Mouse (Mus musculus) layer of hippocampus, adult 18-20 months (tissue): ENCODE data around the gene Pde11a. TPM values are rescaled to one million over a fixed set of nuclear protein-coding genes. Genes with fewer than 3 reads are reported as not detected.
A peak's percentile ranks its signal among the peaks of the same experiment; 100 is the strongest.

ENCODE experiments used
- DNase-seq, 2 experiments: peaks; one replicate each; pipeline ENCODE4 v3.0.0; 2022; ENCODE audit warnings: low spot score in 2 of 2
- total RNA-seq, 2 experiments: library from RNA; stranded (reverse); gene quantifications; 2 replicates each; pipeline ENCODE4 v1.2.3; 2021

Gene Pde11a
- total RNA-seq, 2 experiments from 2014 or later: 18.5 to 21.6 TPM

DNA sequence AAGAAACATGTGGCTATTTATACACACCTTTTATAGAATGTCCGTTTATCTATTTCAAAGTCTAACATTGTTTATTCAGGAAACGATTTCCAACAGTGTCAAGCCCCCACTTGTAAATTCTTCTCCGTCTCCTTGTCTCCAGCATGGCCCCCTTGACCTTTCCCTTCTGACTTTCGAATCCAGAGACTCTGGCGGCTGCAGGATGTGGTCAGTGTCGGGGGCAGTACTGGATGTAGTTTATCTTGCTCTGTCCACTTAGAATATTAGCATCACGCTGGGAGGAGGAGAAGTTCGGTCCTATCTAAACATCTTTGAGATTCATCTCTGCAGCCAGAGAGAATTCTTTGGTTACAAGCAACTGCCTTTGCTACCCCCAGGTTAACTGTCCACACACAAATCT is 240.2 kb downstream of the Pde11a start:
- DNase-seq: no peak

DNA sequence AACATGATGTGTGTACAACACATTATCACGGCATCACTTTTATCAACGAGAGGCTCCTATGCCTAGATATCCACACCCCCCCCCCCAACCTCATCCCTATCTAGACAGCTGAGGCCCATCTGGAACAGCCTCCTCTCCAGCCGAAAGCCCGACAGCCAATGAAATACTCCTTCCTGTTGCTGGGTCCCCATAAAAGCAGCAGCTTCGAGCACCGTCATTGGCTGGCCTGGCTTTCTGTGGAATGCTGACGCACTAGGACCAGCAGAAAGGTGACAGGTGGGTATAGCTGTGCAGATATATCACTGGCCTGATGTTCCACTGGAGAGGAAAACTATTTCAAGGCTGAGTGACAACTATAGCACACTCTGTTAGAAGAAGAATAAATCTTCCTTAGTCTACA is 240.7 kb downstream of the Pde11a start:
- DNase-seq: no peak

- no peak for DNase-seq
These were observed 241.3 kb downstream of the Pde11a start for GRCm38 (mm10) chr2:76097284-76097683.

DNA sequence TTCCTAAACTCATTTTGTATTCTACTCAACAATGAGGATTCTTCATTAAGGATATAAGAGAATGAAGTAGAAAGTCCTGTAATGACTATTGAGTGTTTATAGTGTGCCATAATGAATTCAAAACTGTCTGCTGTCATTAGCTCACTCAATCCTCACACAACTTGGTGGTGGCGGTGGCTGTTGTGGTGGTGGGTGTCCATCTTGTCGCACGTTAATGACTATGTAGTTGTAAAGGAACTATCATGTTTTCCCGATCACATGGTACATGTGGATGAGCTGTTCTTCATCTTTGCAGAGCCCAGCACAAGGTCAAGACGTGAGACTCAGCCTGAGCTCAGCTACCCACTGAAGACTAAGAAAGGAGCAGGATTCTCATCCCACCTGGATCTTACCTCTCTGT is 242.7 kb downstream of the Pde11a start:
- DNase-seq: no peak

- DNase-seq: no peak
These were observed 248.1 kb downstream of the Pde11a start for GRCm38 (mm10) chr2:76090506-76090905.

DNA sequence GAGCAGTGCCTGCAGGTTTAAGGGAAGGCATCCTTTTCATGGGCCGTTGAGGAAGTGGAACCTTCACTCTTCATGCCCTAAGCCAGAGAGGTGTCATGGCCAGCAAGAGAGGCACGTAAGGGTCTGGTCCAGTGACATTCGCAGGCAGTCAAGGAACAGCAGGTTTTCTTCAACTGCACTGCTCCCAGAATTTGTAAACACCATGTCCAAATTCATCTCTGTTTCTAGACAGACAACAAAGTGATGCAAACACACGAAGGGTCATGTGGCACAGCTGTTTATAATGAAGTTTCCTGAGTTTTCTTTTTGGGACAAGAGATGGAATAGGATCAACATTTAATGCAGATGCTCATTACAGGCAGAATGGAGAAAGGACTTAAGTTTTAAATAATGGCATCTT is 249.7 kb downstream of the Pde11a start:
- no peak for DNase-seq

DNA sequence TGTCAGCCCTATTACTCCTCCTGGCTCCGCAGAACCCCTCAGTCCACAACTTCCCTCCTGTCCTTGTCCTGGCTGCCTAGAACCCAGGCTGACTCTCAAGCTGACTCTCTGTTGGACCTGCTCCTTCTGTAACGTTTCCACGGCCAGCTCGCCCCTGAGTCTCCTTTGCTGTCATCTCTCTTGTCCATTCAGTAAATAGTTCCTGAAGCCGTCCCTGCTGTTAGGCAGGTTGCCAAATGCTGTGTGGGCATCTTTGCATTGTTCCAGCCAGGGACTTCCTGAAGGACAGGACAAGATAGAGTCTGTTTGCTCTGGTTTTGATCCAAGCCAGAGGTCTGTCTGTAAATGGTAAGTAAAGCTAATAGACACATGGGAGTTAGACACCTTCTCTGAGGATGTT is 250.2 kb downstream of the Pde11a start:
- no peak for DNase-seq

DNA sequence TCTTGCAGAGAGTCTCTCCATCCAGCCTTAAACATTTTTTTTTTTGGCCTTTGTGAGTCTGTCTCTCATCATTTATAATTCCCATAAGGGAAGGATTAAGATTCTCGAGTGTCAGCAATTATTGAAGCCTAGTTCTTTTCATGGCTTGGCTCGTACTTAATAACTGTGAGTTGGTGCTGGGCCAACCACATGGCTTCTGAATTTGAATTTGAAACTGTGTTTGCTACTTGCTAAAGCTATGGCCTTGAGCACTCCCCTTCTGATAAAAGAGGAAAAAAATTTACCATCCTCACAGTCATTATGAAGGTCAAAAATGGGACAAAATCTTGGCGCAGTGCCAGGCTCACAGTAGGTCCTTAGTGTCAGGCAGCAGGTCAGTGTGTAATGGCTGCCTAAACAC is 251.4 kb downstream of the Pde11a start:
- DNase-seq: peak in 1 of 2 experiments; percentile 21

GRCm38 (mm10) chr2:76084982-76085381 is 253.6 kb downstream of the Pde11a start:
- DNase-seq: no peak

DNA sequence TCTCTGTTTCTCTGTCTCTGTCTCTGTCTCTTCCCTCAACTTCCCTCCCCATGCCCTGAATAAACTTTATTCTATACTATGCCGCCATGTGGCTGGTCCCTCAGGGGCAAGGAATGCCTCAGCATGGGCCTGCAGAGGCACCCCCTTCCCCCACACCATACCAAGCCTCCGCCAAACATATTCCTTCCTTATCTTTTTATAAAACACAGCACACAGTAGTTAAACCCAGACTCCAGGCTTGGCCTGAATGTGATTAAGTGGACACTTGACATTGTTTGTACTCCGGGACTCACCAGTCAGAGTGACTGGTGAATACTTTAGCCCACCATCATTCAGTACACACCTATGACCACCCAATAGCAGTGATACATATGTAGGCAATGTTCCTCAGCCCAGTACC is 254.7 kb downstream of the Pde11a start:
- DNase-seq: no peak

- no peak for DNase-seq
These were observed 255.2 kb downstream of the Pde11a start for GRCm38 (mm10) chr2:76083396-76083795.

GRCm38 (mm10) chr2:76081991-76082390 is 256.6 kb downstream of the Pde11a start:
- DNase-seq: no peak

- no peak for DNase-seq
These were observed 258.0 kb downstream of the Pde11a start for GRCm38 (mm10) chr2:76080549-76080948.

GRCm38 (mm10) chr2:76076838-76077237 is 261.7 kb downstream of the Pde11a start:
- DNase-seq: no peak

GRCm38 (mm10) chr2:76076047-76076446 is 262.5 kb downstream of the Pde11a start:
- DNase-seq: no peak

GRCm38 (mm10) chr2:76073079-76073478 is 265.5 kb downstream of the Pde11a start:
- DNase-seq: no peak

GRCm38 (mm10) chr2:76070432-76071306 is 267.9 kb downstream of the Pde11a start:
- DNase-seq: peak; percentile 35 to 69

- DNase-seq: no peak
These were observed 269.3 kb downstream of the Pde11a start for GRCm38 (mm10) chr2:76069238-76069637.

- no peak for DNase-seq
These were observed 270.4 kb downstream of the Pde11a start for GRCm38 (mm10) chr2:76068155-76068554.

- DNase-seq: peak in 1 of 2 experiments; percentile 38
These were observed 271.4 kb downstream of the Pde11a start for GRCm38 (mm10) chr2:76067144-76067543.

GRCm38 (mm10) chr2:76065292-76065691 is 273.3 kb downstream of the Pde11a start:
- DNase-seq: no peak

DNA sequence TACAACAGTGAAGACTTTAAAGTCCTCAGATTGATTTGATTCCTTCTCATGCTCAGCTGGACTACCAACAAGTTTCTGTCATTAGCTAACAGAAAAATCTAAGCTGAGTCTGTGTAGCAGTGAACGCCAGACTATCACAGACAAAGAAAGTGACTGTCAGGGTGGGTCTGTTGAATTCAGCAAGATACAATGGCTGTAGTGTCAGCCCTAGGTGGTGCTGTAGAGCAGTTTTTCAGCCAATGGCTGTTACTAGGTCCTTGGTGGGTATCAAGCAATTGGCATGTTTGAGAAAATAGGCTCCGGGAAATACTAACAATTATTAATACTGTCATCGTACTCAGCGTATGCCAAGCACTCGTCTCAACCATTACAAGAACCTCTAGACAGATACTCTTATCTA is 274.5 kb downstream of the Pde11a start:
- DNase-seq: peak in 1 of 2 experiments; percentile 45

DNA sequence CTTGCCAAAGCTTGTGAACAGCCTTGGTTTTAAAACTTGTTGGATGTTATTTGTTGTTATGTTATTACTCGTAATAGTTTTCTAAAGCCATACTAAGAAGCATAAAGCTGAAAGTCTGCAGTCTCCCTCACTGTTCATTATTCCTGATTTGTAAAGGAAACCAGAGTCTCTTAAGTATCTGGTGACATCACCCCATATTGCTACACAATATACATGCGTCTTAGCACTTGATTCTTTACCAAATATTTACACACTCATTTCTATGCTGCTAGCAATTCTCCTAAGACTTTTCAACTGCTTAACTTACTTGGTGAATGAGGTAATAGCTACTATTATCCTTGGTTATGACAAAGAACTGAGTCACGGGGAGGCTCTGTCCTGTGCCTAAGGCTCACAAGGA is 278.4 kb downstream of the Pde11a start:
- DNase-seq: no peak
